Mouse (Mus musculus): Measurements from ENCODE around the gene Pkp4. TPM values are rescaled to one million over a fixed set of nuclear protein-coding genes. Genes with fewer than 3 reads are reported as not detected.
"Not testable (repeated sequence)": the region's sequence is repeated elsewhere in the genome, so short reads cannot be mapped to it uniquely, and the experiment has no call there.

The Pkp4 gene
- total RNA-seq, 2 experiments from 2014 or later: 229 to 242 TPM

- no peak for DNase-seq
Measured at GRCm38 (mm10) chr2:59383852-59384776, 223.5 kb downstream of the Pkp4 start.

DNA sequence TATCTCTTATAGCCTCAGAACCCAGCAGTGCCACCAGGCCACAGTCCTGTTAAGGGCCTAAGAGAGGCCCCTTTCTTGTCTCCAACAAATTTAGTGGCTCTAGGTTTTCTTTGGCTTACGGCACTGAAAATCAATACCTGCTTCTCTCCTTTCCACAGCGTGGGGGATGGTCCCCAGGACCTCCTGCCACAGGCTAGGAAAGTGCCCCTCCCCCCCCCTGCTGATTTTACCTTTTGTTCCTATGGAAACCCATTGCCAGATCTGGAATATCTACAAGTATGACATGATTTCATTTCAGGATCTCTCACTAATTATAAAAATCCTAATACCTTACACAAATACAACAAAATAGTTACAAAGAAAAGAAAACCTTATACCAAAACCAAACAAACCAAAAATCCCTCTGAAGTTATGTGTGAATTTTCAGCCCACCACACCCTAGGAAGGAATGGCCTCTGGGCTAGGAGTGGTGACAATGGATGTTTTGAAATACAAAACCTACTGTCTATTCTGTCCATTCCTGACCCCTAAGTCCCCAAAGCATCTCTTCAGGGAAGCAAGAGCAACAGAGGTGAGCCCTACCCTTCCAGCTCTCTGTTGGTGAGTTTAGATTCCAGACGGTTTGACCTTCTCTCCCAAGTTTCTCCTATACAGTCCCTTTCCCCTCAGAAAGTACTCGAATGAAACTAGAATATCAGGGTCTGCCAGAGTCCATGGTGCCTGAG lies 224.7 kb downstream of the Pkp4 start:
- DNase-seq: no peak

DNA sequence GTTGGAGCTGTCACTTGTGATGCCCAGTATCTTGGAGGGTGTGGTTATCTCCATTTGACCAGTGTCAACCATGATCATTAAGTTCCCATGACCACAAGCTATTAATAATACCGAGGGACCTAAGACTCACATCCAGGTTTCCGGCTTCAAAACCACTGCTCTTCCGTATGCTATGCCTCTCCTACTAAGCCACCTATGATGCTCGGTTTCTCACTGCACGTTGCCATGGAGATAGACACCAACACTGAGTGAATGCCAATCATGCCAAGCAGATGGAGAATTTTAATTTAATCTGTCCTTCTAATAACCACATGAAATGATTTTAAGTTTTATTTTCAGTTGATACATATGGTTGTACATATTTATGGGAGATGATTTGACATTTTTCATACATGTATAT lies 229.3 kb downstream of the Pkp4 start:
- no peak for DNase-seq

DNA sequence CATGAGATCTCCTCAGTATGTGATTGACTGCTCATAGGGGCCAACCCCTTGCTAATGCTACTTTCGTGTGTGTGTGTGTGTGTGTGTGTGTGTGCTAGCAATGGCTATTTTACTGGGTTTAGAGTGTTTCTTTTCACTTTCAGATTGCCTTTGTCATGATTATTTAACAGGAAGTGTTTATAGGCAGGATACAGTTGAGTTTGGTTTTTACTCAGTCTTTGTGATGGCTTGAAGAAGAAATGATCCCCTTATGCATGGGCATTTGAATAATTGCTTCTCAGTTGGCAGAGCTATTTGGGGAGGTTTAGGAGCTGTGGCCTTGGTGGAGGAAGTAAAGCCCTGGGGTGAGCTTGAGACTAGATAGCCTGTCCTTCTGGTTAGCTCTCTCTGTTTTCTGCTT lies 232.5 kb downstream of the Pkp4 start:
- DNase-seq: no peak

- DNase-seq: no peak
Measured at GRCm38 (mm10) chr2:59394651-59395050, 234.0 kb downstream of the Pkp4 start.

- not testable (repeated sequence) for DNase-seq
Measured at GRCm38 (mm10) chr2:59395160-59395650, 234.6 kb downstream of the Pkp4 start.

DNA sequence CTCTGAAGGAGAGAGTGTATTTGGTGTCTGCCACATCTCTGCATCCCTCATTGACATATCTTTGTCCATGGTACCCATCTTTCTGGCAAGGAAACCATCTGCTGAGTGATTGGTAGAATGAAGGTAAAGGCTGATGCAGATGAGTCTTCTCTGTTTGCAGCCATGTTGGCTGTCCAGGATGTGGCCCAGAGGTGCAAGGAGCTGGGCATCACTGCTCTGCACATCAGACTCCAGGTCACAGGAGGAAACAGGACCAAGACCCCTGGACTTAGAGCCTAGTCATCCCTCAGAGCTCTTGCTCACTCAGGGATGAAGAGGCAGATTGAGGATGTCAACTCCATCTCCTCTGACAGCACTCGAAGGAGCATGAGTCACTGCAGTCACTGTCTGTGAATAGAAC lies 235.9 kb downstream of the Pkp4 start:
- DNase-seq: no peak

DNA sequence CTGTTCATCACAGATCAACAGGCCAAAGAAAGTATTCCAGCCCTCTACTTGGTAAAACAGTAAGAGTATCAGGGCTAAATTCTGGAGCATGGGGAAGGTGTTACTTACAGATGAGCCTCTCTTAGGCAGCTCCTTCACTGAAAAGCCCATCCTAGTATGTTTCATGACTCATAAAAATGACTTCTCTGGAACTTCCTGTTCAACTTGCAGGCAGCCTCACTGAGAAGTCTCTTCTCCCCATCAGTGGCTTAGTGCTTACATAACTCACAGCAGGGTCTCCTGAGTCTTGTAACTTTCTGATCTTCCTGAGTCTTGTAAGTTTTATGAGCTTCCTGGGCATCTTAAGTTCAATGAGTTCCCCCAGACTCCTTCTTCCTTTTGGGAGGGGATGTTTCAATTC lies 236.9 kb downstream of the Pkp4 start:
- DNase-seq: no peak

GRCm38 (mm10) chr2:59400901-59401378 lies 240.3 kb downstream of the Pkp4 start:
- DNase-seq: peak; percentile 26

GRCm38 (mm10) chr2:59401841-59402461 lies 241.3 kb downstream of the Pkp4 start:
- DNase-seq: peak; percentile 49

- DNase-seq: no peak
Measured at GRCm38 (mm10) chr2:59404022-59404421, 243.4 kb downstream of the Pkp4 start.

Other genes with a start within 250 kb of the Pkp4 start
- 1 to 10 TPM; 2.8 to 3.3 TPM for gene Ccdc148, start 167 bp upstream of the Pkp4 start, total RNA-seq (2021)

Data from heart, postnatal 4 days (tissue).